Mouse (Mus musculus): Measurements from ENCODE around the gene Notch1. TPM values are rescaled to one million over a fixed set of nuclear protein-coding genes. Genes with fewer than 3 reads are reported as not detected.

The Notch1 gene
- polyA plus RNA-seq, 1 experiment: 159 TPM

- H3K27me3 ChIP-seq (ENCODE audit: control insufficient read depth, insufficient read depth, low read length): no peaks in the 10 kb centered on the region
- H3K36me3 ChIP-seq (ENCODE audit: control insufficient read depth, insufficient read depth, low read length): peaks cover 5% of the 10 kb centered on the region; the same call in 1 of the 2 replicates
- 94% methylated on average over 3 of the region's 3 CpGs for WGBS
- H3K27ac ChIP-seq (ENCODE audit: control insufficient read depth, insufficient read depth, low read length): no peak overlapping the region
- peaks cover 60% of the 10 kb centered on the region for H3K4me1 ChIP-seq (replicated peaks; ENCODE audit: control insufficient read depth, insufficient read depth, low read length)
- H3K4me3 ChIP-seq (ENCODE audit: control insufficient read depth, insufficient read depth, low read length): no peak overlapping the region
- no peak for DNase-seq
- TF ChIP-seq POLR2A (IDR thresholded peaks at IDR 0.05; ENCODE audit: control insufficient read depth, extremely low read depth, insufficient read depth, low read length, poor library complexity): no peak
- no peak for TF ChIP-seq CTCF (IDR thresholded peaks at IDR 0.05; ENCODE audit: borderline replicate concordance, control insufficient read depth, extremely low read depth, insufficient read depth, low read length, poor library complexity)
These were observed 29.6 kb downstream of the Notch1 start for GRCm38 (mm10) chr2:26486835-26487321.

- H3K27ac ChIP-seq (ENCODE audit: control insufficient read depth, insufficient read depth, low read length): no peak overlapping the region
These were observed 30.1 kb downstream of the Notch1 start for GRCm38 (mm10) chr2:26486264-26486810.

GRCm38 (mm10) chr2:26485710-26486109 is 30.8 kb downstream of the Notch1 start:
- DNase-seq: no peak
- Histone ChIP-seq H3K4me1 (replicated peaks; ENCODE audit: control insufficient read depth, insufficient read depth, low read length) (peaks cover 53% of the 10 kb centered on the region), H3K36me3 (ENCODE audit: control insufficient read depth, insufficient read depth, low read length) (peaks cover 12% of the 10 kb centered on the region), H3K27me3 (ENCODE audit: control insufficient read depth, insufficient read depth, low read length) (no peaks in the 10 kb centered on the region), H3K27ac (ENCODE audit: control insufficient read depth, insufficient read depth, low read length) (no peak overlapping the region), H3K4me3 (ENCODE audit: control insufficient read depth, insufficient read depth, low read length) (no peak overlapping the region)
- WGBS: 65% methylated on average over 7 of the region's 7 CpGs
- TF ChIP-seq POLR2A (IDR thresholded peaks at IDR 0.05; ENCODE audit: control insufficient read depth, extremely low read depth, insufficient read depth, low read length, poor library complexity) (no peak), CTCF (IDR thresholded peaks at IDR 0.05; ENCODE audit: borderline replicate concordance, control insufficient read depth, extremely low read depth, insufficient read depth, low read length, poor library complexity) (no peak)

More at GRCm38 (mm10) chr2:26486264-26486810, 30.1 kb downstream of the Notch1 start:
- H3K4me3 ChIP-seq (ENCODE audit: control insufficient read depth, insufficient read depth, low read length): no peak overlapping the region
- TF ChIP-seq CTCF (IDR thresholded peaks at IDR 0.05; ENCODE audit: borderline replicate concordance, control insufficient read depth, extremely low read depth, insufficient read depth, low read length, poor library complexity) (no peak), POLR2A (IDR thresholded peaks at IDR 0.05; ENCODE audit: control insufficient read depth, extremely low read depth, insufficient read depth, low read length, poor library complexity) (no peak)
- H3K27me3 ChIP-seq (ENCODE audit: control insufficient read depth, insufficient read depth, low read length): no peaks in the 10 kb centered on the region
- H3K4me1 ChIP-seq (replicated peaks; ENCODE audit: control insufficient read depth, insufficient read depth, low read length): peaks cover 59% of the 10 kb centered on the region
- no peak for DNase-seq
- 63% methylated on average over 5 of the region's 5 CpGs for WGBS
- H3K36me3 ChIP-seq (ENCODE audit: control insufficient read depth, insufficient read depth, low read length): peaks cover 6% of the 10 kb centered on the region

GRCm38 (mm10) chr2:26485278-26485677 is 31.2 kb downstream of the Notch1 start:
- Histone ChIP-seq H3K36me3 (ENCODE audit: control insufficient read depth, insufficient read depth, low read length) (peaks cover 17% of the 10 kb centered on the region), H3K27ac (ENCODE audit: control insufficient read depth, insufficient read depth, low read length) (no peak overlapping the region), H3K27me3 (ENCODE audit: control insufficient read depth, insufficient read depth, low read length) (no peaks in the 10 kb centered on the region), H3K4me1 (replicated peaks; ENCODE audit: control insufficient read depth, insufficient read depth, low read length) (peaks cover 49% of the 10 kb centered on the region), H3K4me3 (ENCODE audit: control insufficient read depth, insufficient read depth, low read length) (no peak overlapping the region)
- DNase-seq: no peak
- WGBS: 91% methylated on average over 9 of the region's 9 CpGs
- no peak for TF ChIP-seq POLR2A (IDR thresholded peaks at IDR 0.05; ENCODE audit: control insufficient read depth, extremely low read depth, insufficient read depth, low read length, poor library complexity)
- no peak for TF ChIP-seq CTCF (IDR thresholded peaks at IDR 0.05; ENCODE audit: borderline replicate concordance, control insufficient read depth, extremely low read depth, insufficient read depth, low read length, poor library complexity)

GRCm38 (mm10) chr2:26484169-26484568 is 32.3 kb downstream of the Notch1 start:
- TF ChIP-seq POLR2A (IDR thresholded peaks at IDR 0.05; ENCODE audit: control insufficient read depth, extremely low read depth, insufficient read depth, low read length, poor library complexity) (no peak), CTCF (IDR thresholded peaks at IDR 0.05; ENCODE audit: borderline replicate concordance, control insufficient read depth, extremely low read depth, insufficient read depth, low read length, poor library complexity) (no peak)
- Histone ChIP-seq H3K36me3 (ENCODE audit: control insufficient read depth, insufficient read depth, low read length) (peaks cover 28% of the 10 kb centered on the region), H3K4me3 (ENCODE audit: control insufficient read depth, insufficient read depth, low read length) (no peak overlapping the region), H3K27ac (ENCODE audit: control insufficient read depth, insufficient read depth, low read length) (no peak overlapping the region), H3K27me3 (ENCODE audit: control insufficient read depth, insufficient read depth, low read length) (no peaks in the 10 kb centered on the region), H3K4me1 (replicated peaks; ENCODE audit: control insufficient read depth, insufficient read depth, low read length) (peaks cover 38% of the 10 kb centered on the region)
- WGBS: 84% methylated on average over 10 of the region's 10 CpGs
- no peak for DNase-seq

GRCm38 (mm10) chr2:26483230-26483869 is 33.1 kb downstream of the Notch1 start:
- H3K27me3 ChIP-seq (ENCODE audit: control insufficient read depth, insufficient read depth, low read length): no peaks in the 10 kb centered on the region
- H3K27ac ChIP-seq (ENCODE audit: control insufficient read depth, insufficient read depth, low read length): no peak overlapping the region
- H3K4me3 ChIP-seq (ENCODE audit: control insufficient read depth, insufficient read depth, low read length): no peak overlapping the region
- H3K4me1 ChIP-seq (replicated peaks; ENCODE audit: control insufficient read depth, insufficient read depth, low read length): peaks cover 30% of the 10 kb centered on the region
- no peak for TF ChIP-seq CTCF (IDR thresholded peaks at IDR 0.05; ENCODE audit: borderline replicate concordance, control insufficient read depth, extremely low read depth, insufficient read depth, low read length, poor library complexity)
- no peak for DNase-seq
- WGBS: 46% methylated on average over 13 of the region's 13 CpGs
- peaks cover 36% of the 10 kb centered on the region for H3K36me3 ChIP-seq (ENCODE audit: control insufficient read depth, insufficient read depth, low read length)
